Mouse (Mus musculus): Measurements from ENCODE around the gene Arhgap32.

The Arhgap32 gene

GRCm38 (mm10) chr9:32250486-32250885, 134.6 kb downstream of the Arhgap32 start:
- intact Hi-C loops (cut with DNase I), result no loop called here

- intact Hi-C loops (cut with DNase I), result no loop called here
These were observed 137.8 kb downstream of the Arhgap32 start for GRCm38 (mm10) chr9:32253721-32254120.

- intact Hi-C loops (cut with DNase I), result no loop called here
These were observed 141.4 kb downstream of the Arhgap32 start for GRCm38 (mm10) chr9:32257365-32257764.

- intact Hi-C loops (cut with DNase I), result no loop called here
These were observed 141.9 kb downstream of the Arhgap32 start for GRCm38 (mm10) chr9:32257882-32258281.

GRCm38 (mm10) chr9:32271896-32272444, 156.0 kb downstream of the Arhgap32 start:
- intact Hi-C loops (cut with DNase I), result loop anchor here (1.0 kb wide), 1 partner anchor 78 kb away; no protein-coding TSS in a partner anchor

- intact Hi-C loops (cut with DNase I), result no loop called here
These were observed 162.1 kb downstream of the Arhgap32 start for GRCm38 (mm10) chr9:32278052-32278451.

- intact Hi-C loops (cut with DNase I), result no loop called here
These were observed 163.9 kb downstream of the Arhgap32 start for GRCm38 (mm10) chr9:32279789-32280188.

GRCm38 (mm10) chr9:32280456-32280855, 164.5 kb downstream of the Arhgap32 start:
- intact Hi-C loops (cut with DNase I), result no loop called here

- intact Hi-C loops (cut with DNase I), result no loop called here
These were observed 167.7 kb downstream of the Arhgap32 start for GRCm38 (mm10) chr9:32283591-32283990.

GRCm38 (mm10) chr9:32291618-32292017, 175.7 kb downstream of the Arhgap32 start:
- intact Hi-C loops (cut with DNase I), result no loop called here

GRCm38 (mm10) chr9:32292686-32293085, 176.8 kb downstream of the Arhgap32 start:
- intact Hi-C loops (cut with DNase I), result no loop called here

- intact Hi-C loops (cut with DNase I), result no loop called here
These were observed 179.3 kb downstream of the Arhgap32 start for GRCm38 (mm10) chr9:32295061-32295800.

- intact Hi-C loops (cut with DNase I), result no loop called here
These were observed 186.7 kb downstream of the Arhgap32 start for GRCm38 (mm10) chr9:32302501-32303150.

GRCm38 (mm10) chr9:32311786-32312185, 195.8 kb downstream of the Arhgap32 start:
- intact Hi-C loops (cut with DNase I), result no loop called here

- intact Hi-C loops (cut with DNase I), result no loop called here
These were observed 196.3 kb downstream of the Arhgap32 start for GRCm38 (mm10) chr9:32312208-32312607.

- intact Hi-C loops (cut with DNase I), result no loop called here
These were observed 198.1 kb downstream of the Arhgap32 start for GRCm38 (mm10) chr9:32314071-32314470.

- intact Hi-C loops (cut with DNase I), result no loop called here
These were observed 200.1 kb downstream of the Arhgap32 start for GRCm38 (mm10) chr9:32315999-32316398.

Small RNAs within 50 kb of the gene (microRNA-seq; reads per million reads assigned to microRNA genes)
- 0 reads per million in 2 experiments for gene Gm44453
